Mouse (Mus musculus): ENCODE data around the gene Atg4a.

Gene Atg4a

GRCm38 (mm10) chrX:141165067-141165466, 208.4 kb downstream of the Atg4a start:
- no peak for DNase-seq

GRCm38 (mm10) chrX:141175353-141175752, 218.6 kb downstream of the Atg4a start:
- DNase-seq = peak; percentile 6 to 23

- DNase-seq = no peak
Measured at GRCm38 (mm10) chrX:141195036-141195435, 238.3 kb downstream of the Atg4a start.

- DNase-seq = no peak
Measured at GRCm38 (mm10) chrX:141198993-141199392, 242.3 kb downstream of the Atg4a start.

- peak; percentile 5 to 34 for DNase-seq
Measured at GRCm38 (mm10) chrX:141212802-141213201, 256.1 kb downstream of the Atg4a start.

Data from cerebellum, postnatal 36 days (tissue).